Mouse (Mus musculus) thymus, postnatal 0 days (tissue): ENCODE data around the gene Thbs4. TPM values are rescaled to one million over a fixed set of nuclear protein-coding genes. Genes with fewer than 3 reads are reported as not detected.
"Not testable (repeated sequence)": the region's sequence is repeated elsewhere in the genome, so short reads cannot be mapped to it uniquely, and the experiment has no call there.

ENCODE experiments used
- DNase-seq: peaks from one replicate; pipeline ENCODE4 v3.0.0-alpha.2; 2015; ENCODE audit warnings: low spot score
- polyA plus RNA-seq: library from polyadenylated mRNA; unstranded; fragments of >200 nt; fragmentation: Nextera tagmentation; extraction: Ambion mirVana; gene quantifications from 2 replicates; pipeline ENCODE4 v1.2.1, GENCODE M21; 2015

Gene Thbs4
- polyA plus RNA-seq, result 0.55 TPM in 2 replicates

DNA sequence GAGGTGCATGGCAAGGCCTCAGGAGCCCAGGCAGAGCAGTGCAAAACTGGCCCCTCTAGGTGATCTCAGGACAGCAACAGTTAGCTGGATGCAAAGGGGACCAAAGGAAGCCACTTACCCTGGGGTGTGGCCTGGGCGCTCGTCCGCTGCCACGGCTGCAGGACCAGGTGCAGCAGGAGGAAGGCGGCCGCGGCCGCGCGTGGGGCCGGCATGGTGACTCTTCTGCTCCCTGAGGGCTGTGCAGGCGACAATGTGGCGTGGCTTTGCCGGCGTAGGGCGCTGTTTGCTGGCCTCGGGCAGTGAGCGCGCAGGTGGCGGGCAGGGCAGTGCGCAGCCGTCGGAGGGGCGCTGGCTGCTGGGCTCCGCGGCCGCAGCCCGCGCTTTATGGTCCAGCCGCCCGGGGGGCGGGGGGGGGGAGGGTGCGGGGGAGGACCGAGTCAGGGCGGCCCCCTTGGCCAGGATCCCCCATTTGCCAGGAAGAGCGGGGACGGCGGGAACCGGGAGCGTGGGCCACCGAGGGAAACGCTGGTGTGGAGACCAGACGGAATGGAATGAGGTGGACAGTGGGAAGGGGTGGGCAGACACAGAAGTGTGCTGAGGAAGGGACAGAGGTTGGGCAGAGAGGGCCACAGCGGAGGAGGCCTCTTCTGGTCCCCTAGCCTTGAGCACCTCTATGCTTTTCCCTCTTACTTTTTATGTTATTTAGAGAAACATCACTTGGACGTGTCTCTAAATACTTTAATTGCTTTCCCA is at the start of gene Thbs4:
Thbs4 (minus strand) TSS at position 357 of the 753 bp plus-strand sequence.
- no peak for DNase-seq

DNA sequence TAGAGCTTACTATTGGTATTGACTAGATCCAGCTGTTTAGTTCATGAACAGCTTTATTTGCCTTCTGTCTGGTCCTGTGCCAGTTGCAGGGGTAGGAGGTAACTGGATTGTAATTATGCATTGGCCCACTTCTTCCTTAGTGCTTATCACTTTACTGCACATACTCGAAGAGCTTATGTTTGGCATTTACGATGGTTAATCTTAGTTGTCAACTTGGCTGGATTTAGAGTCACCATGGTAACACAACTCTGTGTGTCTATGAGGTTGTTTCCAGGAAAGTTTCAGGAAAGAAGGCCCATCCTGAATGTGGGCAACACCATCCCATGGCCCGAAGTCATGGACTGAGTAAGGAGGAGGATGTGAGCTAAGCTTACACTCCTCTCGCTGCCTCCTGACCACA is 38.5 kb upstream of the Thbs4 start:
- DNase-seq, result no peak

DNA sequence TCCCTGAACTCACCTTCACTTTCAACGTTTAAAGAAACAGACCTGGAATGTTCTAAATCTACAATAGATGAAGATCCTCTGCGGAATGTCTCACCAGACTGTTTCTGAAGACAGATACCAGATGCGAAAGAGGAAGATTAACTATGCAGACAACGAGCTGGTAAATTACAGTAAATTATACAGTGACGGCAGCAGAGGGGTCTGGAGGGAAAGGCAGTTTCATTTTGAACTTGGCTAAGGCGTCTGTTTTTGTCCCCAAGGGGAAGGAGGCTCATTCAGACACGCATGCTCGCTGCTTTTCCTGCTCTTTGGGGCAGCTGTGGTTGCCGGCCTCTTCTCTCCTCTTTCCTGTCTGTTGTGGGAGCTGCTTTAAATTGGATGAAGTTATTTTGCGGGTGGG is 34.2 kb upstream of the Thbs4 start:
- DNase-seq, result no peak

DNA sequence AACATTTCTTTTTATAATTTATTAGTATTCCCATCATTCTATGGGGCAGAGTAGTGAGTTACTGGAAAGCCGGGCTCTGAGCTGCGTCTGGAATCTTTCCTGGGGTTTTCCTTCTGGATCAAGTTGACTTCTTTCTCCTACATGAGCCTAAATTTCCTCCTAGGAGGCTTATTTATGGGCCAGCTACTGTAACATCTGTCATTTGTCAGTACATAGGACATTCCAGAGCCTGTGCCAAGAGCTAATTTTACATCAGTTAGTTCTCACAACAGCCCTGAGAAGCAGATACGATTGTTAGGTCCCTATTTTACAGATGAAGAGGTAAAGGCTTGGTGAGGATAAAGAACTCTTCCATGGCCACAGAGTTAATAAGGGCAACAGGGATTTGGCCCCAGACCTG is 22.7 kb upstream of the Thbs4 start:
- no peak for DNase-seq

DNA sequence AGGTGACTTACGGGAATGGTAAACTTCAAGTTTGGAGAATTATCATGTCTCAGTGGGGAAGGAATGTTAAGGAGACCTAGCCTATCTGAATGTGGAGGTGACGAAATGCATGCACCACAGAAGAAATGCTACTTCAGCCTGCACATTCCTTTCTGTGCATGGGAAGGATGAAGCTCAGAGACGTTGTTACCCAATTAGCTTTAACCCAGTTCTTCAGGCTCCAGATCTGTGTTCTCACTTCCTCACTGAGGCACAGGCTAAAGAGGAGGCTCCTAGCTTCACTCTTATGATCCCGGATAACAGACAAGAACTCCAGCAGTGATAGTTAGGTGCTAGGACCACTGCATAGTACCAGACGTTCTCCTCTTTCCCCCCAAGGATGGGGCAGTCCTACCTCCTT is 21.7 kb upstream of the Thbs4 start:
- DNase-seq, result no peak

DNA sequence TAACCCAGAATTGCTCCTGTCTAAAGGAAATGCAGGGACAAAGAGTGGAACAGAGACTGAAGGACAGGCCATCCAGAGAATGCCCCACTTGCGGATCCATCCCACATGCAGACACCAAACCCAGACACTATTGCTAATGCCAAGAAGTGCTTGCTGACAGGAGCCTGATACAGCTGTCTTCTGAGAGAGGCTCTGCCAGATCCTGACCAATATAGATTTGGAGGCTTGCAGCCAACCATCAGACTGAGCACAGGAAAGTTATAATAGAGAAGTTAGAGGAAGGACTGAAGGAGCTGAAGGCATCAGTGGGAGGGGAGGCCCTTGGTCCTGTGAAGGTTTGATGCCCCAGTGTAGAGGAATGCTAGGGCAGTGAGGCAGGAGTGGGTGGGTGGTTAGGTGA is 16.0 kb upstream of the Thbs4 start:
- DNase-seq, result not testable (repeated sequence)

DNA sequence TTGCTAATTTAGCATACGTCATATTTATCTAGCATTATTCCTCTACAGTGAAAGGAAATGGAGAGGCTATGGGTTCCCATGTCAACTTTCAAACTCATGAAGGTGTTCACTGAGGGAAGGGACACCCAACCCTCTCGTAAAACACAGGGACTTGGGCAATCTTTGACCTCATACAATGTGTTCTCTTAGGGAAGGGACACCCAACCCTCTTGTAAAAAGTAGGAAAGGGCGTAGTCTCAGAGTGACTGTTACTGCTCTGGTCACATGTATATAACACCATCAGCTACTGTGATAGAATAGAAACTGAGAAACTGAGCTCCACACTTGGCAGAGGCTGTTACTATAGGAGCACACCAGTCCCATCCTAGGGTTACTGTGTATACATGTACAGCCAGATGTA is 13.2 kb upstream of the Thbs4 start:
- no peak for DNase-seq

DNA sequence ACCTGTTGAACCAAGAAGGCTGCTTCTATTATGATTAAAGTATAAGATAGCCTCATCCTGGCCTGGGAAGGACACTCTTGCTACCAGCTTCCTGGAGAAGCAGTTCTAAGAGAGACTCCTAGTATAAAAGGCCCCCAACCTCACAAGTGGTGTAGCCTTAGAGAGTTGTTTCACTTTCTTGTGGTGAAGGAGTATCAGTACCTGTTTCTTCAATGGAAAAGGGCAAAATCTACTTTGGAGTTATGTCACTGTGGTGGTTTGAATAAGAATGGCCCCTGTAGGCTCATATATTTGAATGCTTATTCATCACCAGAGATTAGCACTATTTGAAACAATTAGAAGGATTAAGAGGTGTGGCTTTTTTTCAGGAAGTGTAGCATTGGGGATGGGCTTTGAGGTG is 12.2 kb upstream of the Thbs4 start:
- DNase-seq, result no peak

DNA sequence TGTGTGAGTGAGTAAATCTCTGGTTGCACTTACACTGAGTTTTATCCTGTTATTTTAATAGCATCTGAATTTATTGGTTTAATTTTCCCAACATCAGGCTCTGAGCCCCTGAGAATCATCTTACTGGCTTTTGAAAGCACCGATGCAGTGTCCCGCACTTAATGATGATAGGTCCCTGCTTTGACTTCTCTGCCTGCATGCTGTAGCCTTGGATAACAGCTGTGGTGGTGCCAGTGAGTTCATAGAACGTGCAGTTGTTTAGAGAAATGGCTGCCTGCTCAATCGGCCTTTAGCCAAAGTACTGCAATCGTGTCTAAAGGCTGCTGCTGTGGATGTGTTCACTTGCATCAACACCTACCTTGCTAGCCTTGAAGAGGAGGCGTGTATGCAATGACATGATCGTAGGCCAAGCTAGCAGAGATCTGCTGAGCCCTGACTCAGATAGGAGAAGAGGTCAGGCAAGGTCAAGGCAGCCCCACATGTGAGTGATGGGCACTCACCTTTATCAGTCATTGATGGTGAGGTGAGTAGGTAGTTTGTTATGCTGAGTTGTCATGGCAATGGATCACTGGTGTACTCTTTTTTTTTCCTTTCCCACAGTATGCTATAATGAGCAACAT is 4.8 kb upstream of the Thbs4 start:
- DNase-seq, result no peak

DNA sequence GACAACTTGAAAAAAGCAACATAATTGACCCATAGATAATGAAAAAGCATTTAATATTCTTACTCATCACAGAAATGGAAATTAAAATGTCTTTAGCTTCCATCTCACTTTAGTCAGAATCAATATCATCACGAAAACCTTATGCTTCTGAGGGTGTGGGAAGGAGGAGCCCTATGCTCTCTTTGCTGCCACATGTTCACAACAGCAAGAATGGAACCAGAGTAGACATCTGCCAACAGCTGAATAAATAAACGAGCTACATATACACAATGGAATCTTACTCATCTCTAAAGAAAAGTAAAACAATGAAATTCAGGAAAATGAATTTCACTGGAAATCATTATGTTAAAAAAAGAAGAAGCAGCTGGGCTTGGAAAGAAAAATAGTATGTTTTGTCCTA is 4.2 kb upstream of the Thbs4 start:
- no peak for DNase-seq

DNA sequence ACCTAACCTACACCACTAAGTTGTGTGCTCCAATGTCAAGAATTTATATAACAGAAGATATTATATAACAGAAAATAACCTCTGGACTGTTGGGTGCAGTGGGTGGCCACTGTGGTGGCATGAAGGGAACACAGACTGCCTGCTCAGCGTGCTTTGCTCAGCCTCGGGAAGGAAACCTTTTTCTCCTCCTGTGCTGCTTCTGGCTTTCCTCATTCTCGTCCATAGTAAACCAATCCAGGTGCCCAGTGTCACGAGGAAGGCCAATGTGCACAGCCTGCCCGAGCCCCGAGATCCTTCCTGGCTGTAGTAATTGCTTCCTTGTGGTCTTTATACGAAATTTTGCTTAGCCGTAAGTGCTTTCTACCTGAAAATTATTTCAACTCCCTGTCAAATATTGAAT is 982 bp downstream of the Thbs4 start:
- no peak for DNase-seq

DNA sequence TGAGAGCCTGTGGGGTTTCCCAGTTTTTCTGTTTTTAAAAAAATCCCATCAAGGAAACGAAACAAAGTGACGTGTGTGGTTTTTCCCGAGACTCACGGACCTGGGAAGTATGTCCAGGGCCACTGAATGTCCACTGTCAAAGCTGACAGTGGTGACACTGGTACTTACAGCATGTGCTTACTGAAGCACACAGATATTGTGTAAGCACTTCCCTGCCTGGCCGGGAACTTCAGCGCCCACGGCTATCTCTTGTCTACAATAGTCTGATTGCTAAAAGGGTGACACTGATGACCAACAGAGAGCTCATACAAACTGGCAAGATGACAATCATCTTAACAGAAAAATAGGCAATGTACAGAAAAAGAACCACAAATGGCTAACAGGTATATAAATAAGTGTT is 3.1 kb downstream of the Thbs4 start:
- DNase-seq, result no peak

DNA sequence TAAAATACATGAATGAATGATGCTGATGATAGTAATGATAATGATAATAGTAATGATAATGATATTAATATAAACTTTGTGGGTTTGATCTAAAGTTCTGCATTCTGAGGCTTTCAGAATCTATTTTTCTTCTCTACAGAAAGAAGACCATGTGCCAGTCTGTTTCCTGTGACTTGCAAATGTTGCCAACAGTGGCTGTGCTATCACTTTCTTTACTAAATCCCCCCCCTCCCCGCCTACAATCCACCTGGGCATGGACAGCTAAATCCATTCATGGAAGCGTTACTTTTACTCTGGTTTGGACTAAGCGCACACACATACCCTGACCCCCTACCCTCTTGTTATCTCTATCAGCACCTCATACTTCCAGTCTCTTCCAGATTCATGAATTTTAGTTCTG is 10.3 kb downstream of the Thbs4 start:
- no peak for DNase-seq

DNA sequence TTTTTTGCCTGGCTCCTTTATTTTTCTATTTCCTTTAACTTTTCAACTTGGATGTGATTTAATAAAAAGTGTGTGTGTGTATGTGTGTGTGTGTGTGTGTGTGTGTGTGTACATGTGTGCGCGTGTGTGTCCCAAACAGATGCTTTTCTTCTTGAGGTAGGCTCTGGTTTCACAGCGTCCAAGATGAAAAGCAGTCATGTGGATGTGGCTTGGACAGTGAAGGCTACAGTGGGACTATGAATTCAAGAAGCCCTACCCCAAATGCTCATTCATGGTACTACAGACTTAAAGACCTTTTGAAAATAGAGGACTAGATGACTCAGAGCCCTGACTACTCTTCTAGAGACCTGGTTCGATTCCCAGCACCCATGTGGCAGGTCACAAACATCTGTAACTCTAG is 11.1 kb downstream of the Thbs4 start:
- no peak for DNase-seq

DNA sequence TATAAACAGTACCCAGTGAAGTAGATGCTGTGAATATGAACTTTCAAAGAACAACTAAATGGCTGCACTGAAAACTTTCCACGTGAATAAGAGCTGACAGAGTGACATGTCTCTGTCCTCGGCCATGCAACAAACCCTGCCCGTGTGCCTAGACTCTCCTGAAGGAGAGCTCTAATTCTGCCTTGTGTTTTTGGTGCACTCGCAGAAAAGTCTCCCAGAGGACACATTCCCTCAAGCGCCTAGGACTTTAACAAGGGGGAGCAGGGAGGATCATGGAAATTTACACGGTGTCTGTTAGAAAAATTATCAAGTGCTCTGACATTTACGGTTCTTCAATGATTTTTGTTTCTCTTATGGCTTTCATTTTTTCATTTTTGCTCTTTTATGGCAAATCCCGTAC is 13.7 kb downstream of the Thbs4 start:
- no peak for DNase-seq

DNA sequence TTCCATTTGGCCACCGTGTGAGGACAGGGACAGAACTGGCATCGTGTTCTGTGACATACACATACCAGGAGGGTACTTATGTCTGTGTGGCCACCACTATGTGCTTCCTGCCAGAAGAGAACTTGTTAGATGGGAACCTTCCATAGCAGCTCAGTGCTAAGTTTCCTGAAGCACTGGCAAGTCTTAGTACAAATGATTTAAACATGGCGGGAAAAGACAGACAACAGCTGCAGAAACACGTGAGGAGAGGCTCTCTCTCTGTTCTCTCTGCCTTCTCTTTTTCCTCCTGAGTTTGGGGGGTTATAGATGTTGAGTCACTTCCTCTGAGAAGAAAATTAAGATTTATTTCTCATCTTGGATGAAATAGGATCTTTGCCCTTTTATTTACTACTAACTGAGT is 14.5 kb downstream of the Thbs4 start:
- no peak for DNase-seq

DNA sequence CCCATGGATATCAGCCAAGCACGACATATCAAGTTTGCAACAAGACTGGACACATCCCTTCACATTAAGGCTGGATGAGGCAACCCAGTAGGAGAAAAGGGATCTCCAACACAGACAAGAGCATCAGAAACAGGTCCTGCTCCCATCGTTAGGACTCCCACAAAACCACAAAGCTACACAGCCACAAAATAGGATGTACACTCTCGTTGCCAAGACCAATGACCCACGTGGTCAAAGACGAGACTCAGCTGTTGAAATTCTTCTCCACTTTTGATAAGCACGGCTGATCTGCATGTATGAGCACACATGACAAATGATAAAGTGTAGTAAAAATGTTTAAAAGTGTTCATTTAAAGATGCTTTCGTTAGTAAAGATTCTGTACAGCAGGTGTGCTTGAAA is 16.0 kb downstream of the Thbs4 start:
- no peak for DNase-seq

DNA sequence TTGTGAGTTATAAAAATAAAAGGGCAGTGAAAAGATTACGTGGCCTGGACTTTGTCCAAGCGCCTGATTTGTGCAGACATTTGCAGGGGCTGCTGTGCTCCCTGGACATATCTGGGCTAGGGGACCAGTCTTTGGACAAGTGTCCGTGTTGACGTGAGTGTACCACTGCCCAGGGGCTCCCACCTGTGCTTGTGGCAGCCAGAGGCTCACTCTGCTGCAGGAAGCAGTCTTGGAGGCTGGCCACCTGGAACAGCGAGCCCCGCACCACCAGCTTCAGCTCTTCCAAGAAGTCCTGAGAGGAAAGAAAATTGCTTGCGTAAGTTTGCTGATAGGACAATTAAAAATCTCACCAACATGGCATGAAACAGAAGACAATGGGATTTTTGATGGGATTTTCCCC is 18.7 kb downstream of the Thbs4 start:
- DNase-seq, result no peak

DNA sequence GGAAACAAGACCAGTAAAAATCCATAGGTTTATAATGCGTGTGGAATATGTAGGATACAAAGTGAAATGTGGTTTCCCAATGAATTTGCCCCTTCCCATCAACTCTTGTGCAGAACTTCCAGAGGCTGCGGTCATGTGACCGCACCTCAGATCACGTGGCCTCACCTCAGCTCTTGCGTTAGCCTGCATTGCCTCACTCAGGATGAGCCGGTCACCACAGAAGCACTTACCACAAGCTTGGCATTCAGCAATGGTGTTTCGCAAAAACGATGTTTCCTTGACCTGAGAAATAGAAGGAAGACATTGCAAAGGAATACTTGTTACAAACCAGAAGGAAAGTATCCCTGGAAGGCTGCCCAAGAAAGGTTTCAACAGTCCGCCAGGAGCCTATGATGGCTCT is 19.7 kb downstream of the Thbs4 start:
- no peak for DNase-seq

DNA sequence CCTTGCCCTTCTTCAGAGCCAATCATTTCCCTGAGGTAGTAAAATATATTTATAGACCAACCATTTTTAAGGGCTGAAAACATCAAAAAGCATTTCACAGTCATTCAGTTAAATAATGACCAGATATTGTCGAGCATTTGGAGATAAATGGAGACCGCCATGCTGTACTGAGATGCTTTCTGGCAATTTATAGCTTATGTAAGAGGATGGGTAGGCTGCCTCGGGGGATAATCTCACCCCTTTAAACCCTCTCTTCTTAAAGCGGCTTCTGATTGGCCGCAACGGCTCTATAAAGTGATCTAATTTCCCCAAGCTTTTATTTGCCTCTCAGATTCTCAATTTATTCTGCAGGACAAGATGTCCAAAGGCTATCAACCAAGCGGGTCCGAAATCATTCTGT is 22.1 kb downstream of the Thbs4 start:
- DNase-seq, result no peak

DNA sequence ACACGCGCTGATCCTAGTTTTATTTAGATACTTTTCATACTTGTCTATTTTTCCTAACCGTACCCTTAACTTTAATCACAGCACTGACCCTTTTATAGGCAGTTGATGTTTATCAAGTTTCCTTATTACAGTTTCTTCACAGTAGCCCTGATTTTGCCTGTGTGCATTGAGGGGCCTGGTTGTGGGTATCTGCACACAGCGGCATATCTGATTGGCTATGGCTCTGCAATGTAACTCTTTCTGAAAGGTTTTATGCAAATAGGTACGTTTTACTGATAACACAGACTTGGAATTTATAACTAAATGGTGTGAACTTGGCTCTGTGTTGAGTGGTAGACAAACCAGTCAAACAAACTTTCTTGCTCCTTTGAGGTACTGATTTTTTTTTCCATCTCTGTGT is 23.1 kb downstream of the Thbs4 start:
- DNase-seq, result no peak

DNA sequence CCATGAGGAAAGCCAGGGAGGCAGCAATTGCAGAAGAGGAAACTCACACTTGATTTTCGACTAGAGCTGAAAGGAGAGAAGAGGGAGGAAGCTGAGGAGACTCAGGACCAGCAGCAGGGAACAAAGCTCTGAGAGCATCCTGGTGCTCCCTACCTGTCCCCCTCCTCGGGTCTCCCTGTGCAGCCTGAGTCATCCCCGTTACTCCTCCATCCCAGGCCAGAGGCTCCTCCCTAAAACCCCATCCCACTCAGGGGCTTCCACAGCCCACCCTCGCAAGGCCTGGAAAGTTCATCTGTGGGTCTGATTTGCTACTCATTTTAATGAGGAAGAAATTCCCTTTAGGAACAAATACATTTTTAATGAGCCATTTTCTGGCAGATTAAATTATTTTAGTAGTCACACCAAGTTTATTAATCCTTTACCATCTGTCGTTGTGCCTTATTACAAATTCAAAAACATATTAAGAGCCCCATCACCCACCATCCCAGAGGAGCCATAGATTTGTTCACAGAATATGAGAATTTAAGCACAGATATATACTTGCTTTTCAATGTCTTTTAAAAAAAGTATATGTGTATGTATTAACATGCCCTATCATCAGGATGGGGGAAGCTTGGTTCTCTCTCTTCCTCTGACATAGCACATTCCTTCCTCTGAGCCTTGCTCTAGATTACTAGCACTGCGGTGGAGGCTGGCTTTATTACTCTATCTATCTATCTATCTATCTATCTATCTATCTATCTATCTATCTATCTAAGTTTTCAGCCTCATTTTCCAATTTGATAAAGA is 29.0 kb downstream of the Thbs4 start:
- no peak for DNase-seq

DNA sequence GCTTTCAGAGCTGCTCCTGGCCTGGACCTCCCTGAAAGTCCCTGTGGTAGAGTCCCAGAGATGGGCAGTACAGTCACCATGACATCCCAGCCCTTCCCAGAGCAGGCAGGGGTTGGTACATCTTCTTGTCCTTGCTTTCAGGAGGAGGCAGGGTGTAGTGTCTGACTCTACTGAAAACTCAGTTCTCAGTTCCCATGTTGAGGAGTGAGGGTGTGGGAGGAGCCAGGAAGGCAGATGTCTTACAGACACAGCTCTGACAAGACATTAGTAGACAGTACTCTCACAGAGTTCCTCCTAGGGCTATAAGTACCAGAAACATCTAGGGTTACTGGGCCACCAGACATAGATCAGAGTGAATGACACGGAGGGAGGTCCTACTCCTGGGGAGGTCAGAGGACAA is 32.3 kb downstream of the Thbs4 start:
- no peak for DNase-seq
